Mouse (Mus musculus) hindbrain, postnatal 0 days (tissue): ENCODE measurements at regions not wholly inside any gene's neighbourhood (a gene's known extent, or its start where the extent isn't known, plus 50 kb on each side); places are given as distances from the start of the nearest gene placed in this dataset.
A peak's percentile ranks its signal among the peaks of the same experiment; 100 is the strongest.

ENCODE experiments used
- ATAC-seq: fragments of 200-750 bp; cut with Nextera tagmentation; 2 replicates; pipeline ENCODE4 v1.8.0; 2017; ENCODE audit warnings: mild to moderate bottlenecking, moderate TSS enrichment, moderate library complexity
- DNase-seq: peaks from one replicate; pipeline ENCODE4 v3.0.0-alpha.2; 2015; ENCODE audit warnings: low spot score
- H3K27ac ChIP-seq: fragments of 300-500 bp; sonication (generic); 2 replicates; pipeline ENCODE4 v1.5.1; 2014; ENCODE audit warnings: mild to moderate bottlenecking
- H3K27me3 ChIP-seq: fragments of 300-500 bp; sonication (generic); 2 replicates; pipeline ENCODE4 v1.6.1; 2014; ENCODE audit warnings: low read length, mixed read lengths; ENCODE audit not compliant: insufficient read depth
- H3K36me3 ChIP-seq: fragments of 300-500 bp; sonication (generic); 2 replicates; pipeline ENCODE4 v1.6.1; 2014; ENCODE audit warnings: low read length, mixed read lengths; ENCODE audit not compliant: insufficient read depth
- H3K4me1 ChIP-seq: fragments of 300-500 bp; sonication (generic); 2 replicates; pipeline ENCODE4 v1.6.1; 2014; ENCODE audit warnings: antibody characterized with exemption, low read length, mixed read lengths; ENCODE audit not compliant: insufficient read depth
- H3K4me2 ChIP-seq: fragments of 300-500 bp; sonication (generic); 2 replicates; pipeline ENCODE4 v1.6.1; 2014; ENCODE audit warnings: low read depth, mild to moderate bottlenecking, low read length, moderate library complexity, mixed read lengths
- H3K4me3 ChIP-seq: fragments of 300-500 bp; sonication (generic); 2 replicates; pipeline ENCODE4 v1.5.1; 2014; ENCODE audit warnings: low read length
- H3K9ac ChIP-seq: fragments of 300-500 bp; sonication (generic); replicated peaks from 2 replicates; pipeline ENCODE4 v1.6.1; 2014; ENCODE audit warnings: mild to moderate bottlenecking, low read length, moderate library complexity, mixed read lengths
- H3K9me3 ChIP-seq: fragments of 300-500 bp; sonication (generic); 2 replicates; pipeline ENCODE4 v1.6.1; 2016; ENCODE audit warnings: low read length, mixed read lengths
- CTCF ChIP-seq: IDR thresholded peaks from 2 replicates; pipeline ENCODE4 v1.5.1; 2016; ENCODE audit warnings: antibody characterized with exemption, control low read depth, low read depth
- WGBS: fragments of 180-500 bp; shearing (Covaris S2); extraction: QIAGEN DNeasy Blood & Tissue Kit; methylation state at CpG from one replicate; pipeline ENCODE4 v1.1.7; 2014; 5-methylcytosine and 5-hydroxymethylcytosine counted together

- WGBS = 64% methylated on average over 3 of the region's 3 CpGs
- Histone ChIP-seq H3K4me3 (no peak overlapping the region), H3K36me3 (no peaks in the 10 kb centered on the region), H3K4me2 (no peak overlapping the region), H3K9ac (no peak overlapping the region), H3K27ac (no peak overlapping the region), H3K4me1 (no peaks in the 10 kb centered on the region), H3K9me3 (no peaks in the 10 kb centered on the region), H3K27me3 (no peaks in the 10 kb centered on the region)
- no peak for DNase-seq
- no peak for TF ChIP-seq CTCF
- no peak for ATAC-seq
Observed at GRCm38 (mm10) chr8:34542361-34543038, 431.0 kb upstream of the Gm10131 start.

DNA sequence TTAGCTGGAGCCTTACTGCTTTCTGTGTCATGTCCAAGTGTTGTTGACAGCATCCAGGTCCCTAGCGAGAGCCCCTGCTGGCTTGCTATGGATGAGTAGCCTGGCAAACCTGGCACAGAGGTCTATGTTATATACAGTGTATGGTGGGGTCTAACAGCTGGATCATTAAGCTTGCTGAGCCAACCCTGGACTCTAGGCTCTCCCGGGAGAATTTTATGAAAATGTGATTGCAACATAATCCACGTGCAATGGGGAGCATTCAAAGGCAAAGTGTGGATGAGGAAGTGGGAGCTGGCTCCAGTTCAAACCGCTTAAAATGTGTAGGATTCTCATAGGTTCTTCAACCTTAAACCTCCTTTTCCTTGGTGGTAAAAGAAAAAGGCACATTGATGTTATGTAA, 427.7 kb upstream of the Gm10131 start:
- Histone ChIP-seq H3K4me3 (no peak overlapping the region), H3K27ac (no peak overlapping the region), H3K4me2 (no peak overlapping the region), H3K4me1 (no peaks in the 10 kb centered on the region), H3K36me3 (no peaks in the 10 kb centered on the region), H3K9ac (no peak overlapping the region), H3K27me3 (no peaks in the 10 kb centered on the region), H3K9me3 (no peaks in the 10 kb centered on the region)
- no peak for TF ChIP-seq CTCF
- DNase-seq (no peak), ATAC-seq (no peak)
- 56% methylated on average over 4 of the region's 4 CpGs for WGBS

- H3K27ac ChIP-seq = no peak overlapping the region
- DNase-seq = no peak
- TF ChIP-seq CTCF = no peak
- H3K4me3 ChIP-seq = no peak overlapping the region
- WGBS = 72% methylated on average over 3 of the region's 3 CpGs
- H3K4me1 ChIP-seq = no peaks in the 10 kb centered on the region
- H3K9ac ChIP-seq = no peak overlapping the region
- no peak overlapping the region for H3K4me2 ChIP-seq
- H3K36me3 ChIP-seq = no peaks in the 10 kb centered on the region
- no peak for ATAC-seq
- H3K9me3 ChIP-seq = no peaks in the 10 kb centered on the region
- H3K27me3 ChIP-seq = no peaks in the 10 kb centered on the region
Observed at GRCm38 (mm10) chr8:34535434-34535833, 423.9 kb upstream of the Gm10131 start.

- no peaks in the 10 kb centered on the region for H3K36me3 ChIP-seq
- H3K9me3 ChIP-seq = no peaks in the 10 kb centered on the region
- TF ChIP-seq CTCF = no peak
- ATAC-seq (no peak), DNase-seq (no peak)
- no peaks in the 10 kb centered on the region for H3K27me3 ChIP-seq
- no peak overlapping the region for H3K4me3 ChIP-seq
- H3K9ac ChIP-seq = no peak overlapping the region
- H3K4me1 ChIP-seq = no peaks in the 10 kb centered on the region
- no peak overlapping the region for H3K4me2 ChIP-seq
- no peak overlapping the region for H3K27ac ChIP-seq
- WGBS = 78% methylated on average over 4 of the region's 4 CpGs
Observed at GRCm38 (mm10) chr8:34533421-34533820, 421.9 kb upstream of the Gm10131 start.

- peak; percentile 25 for DNase-seq
- Histone ChIP-seq H3K4me3 (no peak overlapping the region), H3K9me3 (no peaks in the 10 kb centered on the region), H3K36me3 (no peaks in the 10 kb centered on the region), H3K27me3 (no peaks in the 10 kb centered on the region), H3K9ac (no peak overlapping the region), H3K4me2 (no peak overlapping the region), H3K4me1 (no peaks in the 10 kb centered on the region), H3K27ac (no peak overlapping the region)
- WGBS = 67% methylated on average over 11 of the region's 11 CpGs
- ATAC-seq = no peak
- TF ChIP-seq CTCF = no peak
Observed at GRCm38 (mm10) chr8:34530896-34531679, 419.6 kb upstream of the Gm10131 start.

DNA sequence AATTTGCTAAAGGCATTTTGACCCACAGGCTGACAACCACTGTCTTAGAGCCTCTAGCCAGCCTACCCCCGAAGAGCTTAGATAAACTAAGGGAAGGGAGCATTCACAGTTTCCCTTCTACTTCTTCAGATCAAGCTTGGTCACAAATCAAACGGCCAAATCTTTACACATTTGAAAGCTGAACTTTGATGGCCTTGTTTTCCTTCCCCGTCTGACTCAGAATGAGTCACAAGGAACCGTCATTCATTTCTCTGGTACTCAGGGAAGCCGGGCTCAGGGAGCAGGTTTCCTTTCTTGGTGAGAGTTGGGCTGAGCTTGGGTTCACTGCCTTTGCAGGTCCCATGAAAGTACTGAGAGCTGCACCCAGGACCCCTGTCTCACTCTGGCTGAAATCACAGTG, 418.5 kb upstream of the Gm10131 start:
- ATAC-seq (no peak), DNase-seq (no peak)
- Histone ChIP-seq H3K4me2 (no peak overlapping the region), H3K9me3 (no peaks in the 10 kb centered on the region), H3K4me1 (no peaks in the 10 kb centered on the region), H3K4me3 (no peak overlapping the region), H3K27ac (no peak overlapping the region), H3K27me3 (no peaks in the 10 kb centered on the region), H3K36me3 (no peaks in the 10 kb centered on the region), H3K9ac (no peak overlapping the region)
- TF ChIP-seq CTCF = no peak
- WGBS = 84% methylated on average over 5 of the region's 5 CpGs

DNA sequence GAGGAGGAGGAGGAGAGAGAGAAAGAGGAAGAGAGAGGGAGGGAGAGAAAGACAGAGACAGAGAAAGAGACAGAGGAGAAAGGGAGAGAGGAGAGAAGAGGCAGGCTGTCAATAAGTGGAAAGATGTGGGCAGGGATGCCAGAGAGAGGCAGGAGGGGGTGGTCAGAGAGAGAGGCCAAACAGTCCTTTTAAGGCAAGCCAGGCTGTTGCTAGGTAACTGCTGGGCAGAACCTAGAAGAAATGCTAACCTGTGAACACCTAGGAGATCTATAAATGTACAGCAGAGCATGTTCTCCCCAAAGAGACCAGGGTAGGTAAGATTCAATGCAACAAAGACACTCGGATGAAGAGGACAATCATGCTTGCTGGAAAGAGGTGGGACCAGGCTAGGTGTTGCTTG, 417.9 kb upstream of the Gm10131 start:
- 76% methylated on average over 1 of the region's 1 CpGs for WGBS
- Histone ChIP-seq H3K36me3 (no peaks in the 10 kb centered on the region), H3K27ac (no peak overlapping the region), H3K9ac (no peak overlapping the region), H3K4me3 (no peak overlapping the region), H3K4me2 (no peak overlapping the region), H3K4me1 (no peaks in the 10 kb centered on the region), H3K9me3 (no peaks in the 10 kb centered on the region), H3K27me3 (no peaks in the 10 kb centered on the region)
- peak; percentile 59 for ATAC-seq
- no peak for TF ChIP-seq CTCF
- DNase-seq = peak; percentile 37
